Mouse (Mus musculus): ENCODE measurements at regions not wholly inside any gene's neighbourhood (a gene's known extent, or its start where the extent isn't known, plus 50 kb on each side); places are given as distances from the start of the nearest gene placed in this dataset.

- no peak for TF ChIP-seq CTCF (IDR thresholded peaks at IDR 0.05 in 2 of 3, conservative IDR thresholded peaks at IDR 0.05 in 1 of 3; ENCODE audit: control insufficient read depth in 1 of 3, insufficient read depth in 1 of 3, low read depth in 2 of 3, low read length in 3 of 3, poor library complexity in 1 of 3, severe bottlenecking in 1 of 3)
- TF ChIP-seq POLR2A (IDR thresholded peaks at IDR 0.05; ENCODE audit: control insufficient read depth in 1 of 2, insufficient read depth in 1 of 2, low read depth in 1 of 2, low read length in 2 of 2, poor library complexity in 1 of 2), result no peak
- no peak for TF ChIP-seq TCF12 (IDR thresholded peaks at IDR 0.05; ENCODE audit: low read depth, low read length)
- TF ChIP-seq USF1 (IDR thresholded peaks at IDR 0.05; ENCODE audit: low read depth, low read length), result no peak
Measured at GRCm38 (mm10) chr3:101667186-101667585, 62.7 kb upstream of the Atp1a1 start.

Data from MEL (cell line).